Mouse (Mus musculus): Measurements from ENCODE around the gene Gm9774.

Gene Gm9774

DNA sequence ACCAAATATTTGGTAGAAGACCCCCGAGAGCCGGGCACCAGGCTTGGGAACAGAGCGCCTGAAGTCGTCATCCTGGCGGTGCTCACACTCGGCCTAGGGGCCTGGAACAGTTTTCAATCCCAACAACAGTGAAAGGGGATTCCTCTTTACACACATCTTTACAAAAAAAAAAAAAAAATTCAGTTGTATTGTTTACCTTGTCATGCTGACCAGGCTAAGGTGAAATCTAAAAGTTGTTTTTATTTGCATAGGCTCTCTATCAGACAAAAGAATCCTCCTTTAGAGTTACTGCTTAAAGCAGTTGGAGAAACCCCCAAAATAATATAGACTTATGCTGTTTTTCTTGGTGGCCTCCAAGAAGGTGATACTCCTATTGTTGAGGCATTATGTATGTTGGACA is at the start of gene Gm9774:
Gm9774 (minus strand) TSS at position 101 of the 400 bp plus-strand sequence.
- in situ Hi-C loops (cut with MboI, MseI): no loop called here

DNA sequence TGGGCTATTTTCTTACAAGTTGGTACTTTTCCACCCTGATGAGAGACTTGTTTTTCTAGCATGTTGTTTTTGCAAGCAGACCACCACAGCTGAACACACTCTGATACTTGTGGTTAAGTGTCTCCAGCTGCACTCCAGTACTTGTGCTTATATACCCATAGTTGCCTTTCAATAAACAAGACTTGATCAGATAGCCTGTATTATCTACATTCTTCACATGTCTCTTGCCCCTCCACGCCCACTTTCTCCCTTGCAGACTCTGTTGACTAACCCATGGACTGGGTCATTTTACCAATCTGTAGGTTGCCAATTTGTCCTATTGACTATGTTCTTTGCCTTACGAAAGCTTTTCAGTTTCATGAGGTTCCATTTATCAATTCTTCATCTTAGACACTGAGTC is 40.9 kb upstream of the Gm9774 start:
- in situ Hi-C loops (cut with MboI, MseI): no loop called here

DNA sequence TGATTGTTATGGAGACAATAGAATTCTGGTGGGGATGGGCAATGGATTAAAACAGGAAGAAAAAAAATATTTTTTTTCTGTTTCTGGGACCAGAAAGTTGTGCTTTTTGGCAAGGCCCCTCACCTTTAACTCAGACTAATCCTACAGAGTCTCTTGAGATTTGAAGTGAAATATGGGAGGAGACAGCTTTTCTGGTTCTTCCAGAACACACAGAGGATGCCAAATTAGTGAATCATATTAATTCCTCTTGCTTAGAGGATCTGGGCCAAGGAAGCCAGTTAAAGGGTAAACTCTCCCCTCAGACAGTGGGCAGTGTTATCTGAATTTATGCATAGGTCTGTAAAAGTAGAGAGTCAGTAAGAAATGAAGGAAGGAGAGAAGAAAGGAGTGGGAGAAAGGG is 38.2 kb upstream of the Gm9774 start:
- in situ Hi-C loops (cut with MboI, MseI): no loop called here

DNA sequence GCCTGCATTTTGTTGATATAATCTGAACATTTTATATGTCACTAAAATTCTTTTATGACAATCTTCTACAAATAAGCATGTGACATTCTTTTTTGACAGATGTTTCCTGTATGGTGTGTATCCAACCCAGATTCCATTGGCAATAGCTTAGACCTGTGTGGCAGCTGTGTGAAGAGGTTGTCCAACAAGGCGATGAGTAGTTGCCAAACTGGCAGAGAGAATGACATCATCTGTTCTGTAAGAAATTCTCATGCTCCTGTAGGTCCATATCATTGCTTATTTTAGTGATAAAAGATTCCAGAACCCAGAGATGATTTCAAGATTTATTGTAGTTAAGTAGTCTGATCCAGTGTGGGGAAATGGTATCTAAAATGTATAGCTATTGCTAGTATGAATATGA is 37.4 kb upstream of the Gm9774 start:
- in situ Hi-C loops (cut with MboI, MseI): no loop called here

DNA sequence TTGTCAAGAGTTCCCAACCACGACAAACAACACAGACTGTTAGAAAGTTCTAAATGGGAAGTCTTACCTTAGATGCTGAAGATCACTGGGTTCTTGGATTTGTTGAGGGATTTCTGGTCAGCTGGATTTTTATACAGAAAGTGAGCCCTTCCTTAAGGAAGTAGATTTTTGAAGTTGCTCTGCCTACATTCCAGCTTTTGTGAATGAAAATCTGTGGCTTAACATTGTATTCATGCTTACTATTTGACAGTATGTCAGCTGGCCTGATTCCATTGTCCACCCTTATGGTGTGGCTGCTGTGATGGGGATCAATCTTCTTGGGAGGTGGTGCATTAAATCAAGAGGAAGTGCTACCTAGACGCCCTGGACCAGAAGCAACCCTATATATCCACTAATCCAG is 29.4 kb upstream of the Gm9774 start, which contains the start of gene Sprr3:
Sprr3 (minus strand) TSS at position 101 of the 400 bp plus-strand sequence.
- in situ Hi-C loops (cut with MboI, MseI): no loop called here

DNA sequence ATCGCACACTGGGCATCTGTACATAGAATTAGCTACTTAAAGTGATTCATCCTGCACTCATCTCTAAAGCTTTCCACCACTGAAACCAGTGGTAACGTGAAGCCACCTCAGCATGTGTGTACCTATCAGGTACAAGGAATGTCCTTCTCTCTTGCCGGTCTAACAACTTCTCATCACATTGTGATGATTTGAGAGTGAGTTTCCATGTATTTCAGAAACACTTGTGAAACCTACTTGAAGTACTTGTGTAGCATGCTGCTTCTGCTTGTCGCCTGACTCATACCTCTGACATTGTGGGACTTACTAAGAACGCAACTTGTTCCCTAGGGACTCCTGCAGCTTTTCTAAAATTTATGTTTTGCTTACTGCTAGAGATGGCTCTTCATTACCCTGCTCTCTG is 25.9 kb upstream of the Gm9774 start:
- in situ Hi-C loops (cut with MboI, MseI): no loop called here

DNA sequence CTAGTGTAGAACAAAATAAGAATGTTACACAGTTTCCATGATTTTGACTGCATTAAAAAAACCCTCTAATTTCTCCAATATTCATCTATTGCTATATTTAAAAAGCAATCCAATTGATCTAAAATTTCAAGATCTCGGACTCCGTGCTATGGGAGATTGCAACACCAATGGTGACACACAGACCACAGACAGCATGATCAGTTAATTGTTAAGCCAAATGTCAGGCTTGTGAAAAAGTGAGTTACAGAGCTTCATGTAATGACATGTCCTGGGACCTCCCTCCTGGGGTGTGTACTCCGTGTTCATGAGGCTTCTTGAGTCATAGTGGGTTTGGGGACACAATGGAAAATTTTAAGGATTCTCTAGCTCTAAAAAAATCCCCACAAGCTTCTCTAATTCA is 11.0 kb upstream of the Gm9774 start:
- in situ Hi-C loops (cut with MboI, MseI): no loop called here

DNA sequence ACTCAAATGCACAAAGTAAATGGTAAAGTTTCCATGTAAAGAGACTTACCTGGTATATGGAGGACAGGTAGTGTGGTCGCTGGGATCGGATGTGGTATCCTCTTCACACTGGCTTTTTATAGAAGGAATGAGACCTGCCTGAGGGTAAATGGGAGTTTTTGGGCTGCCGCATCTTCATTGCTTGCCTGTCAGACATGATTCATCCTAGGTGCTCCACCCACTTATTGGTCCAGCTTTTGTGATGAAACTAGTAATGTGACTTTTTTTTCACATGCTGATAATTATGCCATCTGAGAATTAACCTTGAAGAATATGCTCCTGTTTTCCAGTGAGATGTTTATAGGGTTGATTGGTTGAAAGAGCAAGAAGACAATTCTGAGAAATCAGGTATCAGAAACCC is 9.5 kb upstream of the Gm9774 start, which contains the start of gene Sprr1b:
Sprr1b (minus strand) TSS at position 101 of the 400 bp plus-strand sequence.
- in situ Hi-C loops (cut with MboI, MseI): no loop called here

DNA sequence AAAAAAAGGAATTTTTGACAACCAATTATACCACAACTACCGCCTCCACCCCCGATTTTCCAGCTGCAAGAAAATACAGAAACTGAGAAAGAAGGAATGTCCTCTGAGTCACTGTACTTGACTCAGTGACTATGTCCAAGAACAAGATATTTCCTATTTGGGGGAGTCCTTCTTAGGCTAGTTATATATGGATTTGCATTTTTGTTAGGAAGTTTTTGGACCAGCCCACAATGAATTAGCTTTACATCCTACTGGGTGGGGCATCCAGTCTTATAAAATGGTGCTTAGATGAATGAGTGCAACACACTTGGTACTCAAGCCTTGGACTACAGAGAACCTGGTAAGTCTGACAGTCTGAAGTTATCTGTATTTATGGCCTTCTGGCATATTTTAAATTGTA is 3.1 kb upstream of the Gm9774 start, which contains the start of gene Sprr2k:
Sprr2k (plus strand) TSS at position 301 of the 400 bp plus-strand sequence.
- in situ Hi-C loops (cut with MboI, MseI): no loop called here

DNA sequence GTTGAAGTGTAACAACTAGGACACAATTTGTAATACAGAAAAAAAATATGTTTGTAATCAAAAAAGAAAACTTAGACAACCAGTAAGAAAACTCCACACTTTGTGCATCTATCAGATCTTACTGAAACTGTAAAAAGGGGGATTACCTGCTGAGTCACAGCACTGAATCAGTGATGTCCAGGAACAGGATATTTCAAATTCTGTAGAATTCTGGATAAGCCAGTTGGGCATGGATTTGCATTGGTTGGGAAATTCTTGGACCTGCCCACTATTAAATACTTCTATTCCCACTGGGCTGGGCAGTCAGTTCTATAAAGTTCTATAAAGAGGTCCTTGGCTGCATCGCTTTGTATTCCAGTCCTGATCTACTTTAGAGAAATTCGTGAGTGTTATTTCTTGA is 11.4 kb downstream of the Gm9774 start, which contains the start of gene Sprr2j-ps:
Sprr2j-ps (plus strand) TSS at position 301 of the 400 bp plus-strand sequence.
- in situ Hi-C loops (cut with MboI, MseI): no loop called here

DNA sequence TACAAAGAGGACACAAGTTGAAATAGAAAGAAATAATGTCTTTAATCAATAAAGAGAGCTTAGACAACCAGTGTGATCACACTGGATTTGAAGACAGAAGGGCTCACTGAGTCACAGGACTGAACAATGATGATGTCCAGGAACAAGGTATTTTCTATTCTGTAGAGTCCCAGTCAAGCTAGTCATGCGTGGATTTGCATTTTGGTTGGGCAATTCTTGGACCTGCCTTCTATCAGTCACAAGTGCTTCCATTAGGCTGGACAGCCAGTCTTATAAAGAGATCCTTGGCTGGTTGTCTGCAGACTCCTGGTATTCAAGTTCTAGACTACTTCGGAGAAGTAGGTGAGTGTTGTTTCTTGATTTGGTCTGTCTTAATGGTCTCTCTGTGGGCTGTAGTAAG is 21.5 kb downstream of the Gm9774 start, which contains the start of gene Sprr2i:
Sprr2i (plus strand) TSS at position 301 of the 400 bp plus-strand sequence.
- in situ Hi-C loops (cut with MboI, MseI): no loop called here

DNA sequence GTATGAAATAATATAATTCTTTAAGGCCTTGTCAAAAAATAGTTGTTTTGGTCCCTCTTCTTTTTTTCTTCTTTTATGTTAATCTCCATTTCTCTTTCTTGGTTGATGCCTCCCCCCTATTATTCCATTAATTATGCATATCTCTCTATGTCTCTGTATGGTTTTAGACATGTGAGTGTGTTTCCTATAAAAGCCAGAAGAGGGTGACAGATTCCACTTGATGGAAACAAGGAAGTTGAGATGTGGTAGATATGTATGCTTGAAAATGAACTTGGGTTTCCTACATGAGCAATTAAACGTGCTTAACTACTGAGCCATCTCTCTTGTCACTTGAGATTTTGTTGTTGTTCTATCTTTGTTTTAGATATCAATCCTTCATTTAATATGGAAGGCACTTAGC is 34.9 kb downstream of the Gm9774 start:
- in situ Hi-C loops (cut with MboI, MseI): loop anchor here (10.0 kb wide), 1 partner anchor 200 kb away; no protein-coding TSS in a partner anchor

DNA sequence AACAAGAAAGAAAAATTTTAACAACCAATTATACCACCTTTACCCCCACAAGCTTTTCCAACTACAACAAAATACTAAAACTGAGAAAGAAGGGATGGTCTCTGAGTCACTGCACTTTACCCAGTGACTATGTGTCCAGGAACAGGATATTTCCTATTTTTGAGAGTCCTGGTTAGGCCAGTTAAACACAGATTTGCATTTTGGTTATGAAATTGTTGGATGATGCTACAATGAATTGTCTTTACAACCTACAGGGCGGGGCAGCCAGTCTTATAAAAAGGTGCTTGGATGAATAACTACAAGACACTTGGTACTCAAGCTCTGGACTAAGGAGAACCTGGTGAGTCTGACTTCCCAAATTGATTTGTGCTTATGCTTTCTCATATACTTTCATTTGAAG is 43.8 kb downstream of the Gm9774 start, which contains the start of gene Sprr2h:
Sprr2h (plus strand) TSS at position 301 of the 400 bp plus-strand sequence.
- in situ Hi-C loops (cut with MboI, MseI): no loop called here

Measured in T-helper 1 cell (primary cell).